29 mouse cellular contexts compared by ENCODE assay signal in genomic region chr10:24491848-24492247, GRCm38 (mm10).
"Had no signal": no experiment of that assay in that cellular context is flagged by ENCODE, and none has a peak within 500 bp of the region (broad histone marks: within the 10 kb centered on the region; RNA-seq: fewer than 3 reads in every experiment).

No protein-coding gene starts in this region.

- H3K36me3 ChIP-seq: heart, embryonic 13.5 days; heart, embryonic 15.5 days; hindbrain, embryonic 10.5 days; hindbrain, embryonic 12.5 days; intestine, embryonic 15.5 days; limb, embryonic 13.5 days; limb, embryonic 15.5 days; liver, embryonic 12.5 days had no signal

- DNase-seq: gastrocnemius, adult 2 months; gastrocnemius, postnatal 10 days; gastrocnemius, postnatal 25 days; heart, adult 2 months; heart, postnatal 14 days; heart, postnatal 36 days; kidney, adult 18-20 months; kidney, adult 8-10 months; kidney, postnatal 10 days; kidney, postnatal 25 days; kidney, postnatal 4 days; layer of hippocampus, adult 9-11 months; layer of hippocampus, postnatal 36 days; left cerebral cortex, postnatal 4 days had no signal

- H3K9me3 ChIP-seq: heart, embryonic 13.5 days; heart, embryonic 15.5 days; hindbrain, embryonic 10.5 days; hindbrain, embryonic 12.5 days; intestine, embryonic 15.5 days; limb, embryonic 13.5 days; limb, embryonic 15.5 days; liver, embryonic 12.5 days had no signal

- H3K27me3 ChIP-seq: heart, embryonic 13.5 days; heart, embryonic 15.5 days; hindbrain, embryonic 12.5 days; intestine, embryonic 15.5 days; limb, embryonic 13.5 days; limb, embryonic 15.5 days; liver, embryonic 12.5 days had no signal

- ATAC-seq: hindbrain, embryonic 16.5 days; inflammation-experienced regulatory T-cells, adult 6 months; intestine, embryonic 15.5 days; intestine, postnatal 0 days; liver, embryonic 12.5 days had no signal

- H3K27ac ChIP-seq: gastrocnemius, adult 2 months; heart, adult 2 months; heart, embryonic 13.5 days; heart, embryonic 15.5 days; hindbrain, embryonic 10.5 days; hindbrain, embryonic 12.5 days; hindbrain, embryonic 14.5 days; intestine, embryonic 15.5 days; layer of hippocampus, adult 2 months; limb, embryonic 13.5 days; limb, embryonic 15.5 days; liver, embryonic 12.5 days; liver, embryonic 14.5 days had no signal

- H3K4me3 ChIP-seq: gastrocnemius, adult 2 months; heart, adult 2 months; heart, embryonic 13.5 days; heart, embryonic 15.5 days; hindbrain, embryonic 10.5 days; hindbrain, embryonic 12.5 days; intestine, embryonic 15.5 days; layer of hippocampus, adult 2 months; limb, embryonic 13.5 days; limb, embryonic 15.5 days; liver, embryonic 12.5 days had no signal

- H3K4me1 ChIP-seq: hindbrain, embryonic 10.5 days; hindbrain, embryonic 12.5 days; limb, embryonic 15.5 days; liver, embryonic 12.5 days had no signal

- H3K4me2 ChIP-seq: heart, embryonic 11.5 days; heart, embryonic 13.5 days; heart, embryonic 15.5 days; hindbrain, embryonic 12.5 days; hindbrain, embryonic 14.5 days; intestine, embryonic 15.5 days; limb, embryonic 13.5 days; limb, embryonic 15.5 days; liver, embryonic 12.5 days had no signal

- H3K9ac ChIP-seq: heart, embryonic 13.5 days; heart, embryonic 15.5 days; hindbrain, embryonic 12.5 days; hindbrain, embryonic 14.5 days; intestine, embryonic 15.5 days; limb, embryonic 13.5 days; limb, embryonic 15.5 days; liver, embryonic 12.5 days; liver, embryonic 14.5 days had no signal
